Comparison of ENCODE assay signal across 24 mouse cellular contexts in genomic region chr10:96499274-96499673, GRCm38 (mm10).
DNase-seq lines count a peak whose midpoint lies in the region; ATAC-seq and TF ChIP-seq lines count a peak whose summit lies in the region.
"Had no signal": no experiment of that assay in that cellular context is flagged by ENCODE, and none has a peak within 500 bp of the region (broad histone marks: within the 10 kb centered on the region; RNA-seq: fewer than 3 reads in every experiment).

No protein-coding gene starts in this region.

- 87% methylated on average over 2 of the region's 2 CpGs for WGBS in heart, embryonic 10.5 days
- WGBS in lung, embryonic 16.5 days: 52% methylated on average over 2 of the region's 2 CpGs
- WGBS in stomach, postnatal 0 days: 60% methylated on average over 2 of the region's 2 CpGs

- TF ChIP-seq CTCF in stomach, postnatal 0 days (IDR thresholded peaks at IDR 0.05; ENCODE audit: low read depth): no peak

- H3K27me3 ChIP-seq in heart, embryonic 10.5 days (ENCODE audit: insufficient read depth, poor library complexity, severe bottlenecking): no peaks in the 10 kb centered on the region
- no peaks in the 10 kb centered on the region for H3K27me3 ChIP-seq in lung, embryonic 16.5 days (ENCODE audit: control insufficient read depth, insufficient read depth, low read depth, low read length)
- H3K27me3 ChIP-seq in stomach, postnatal 0 days (ENCODE audit: control insufficient read depth, insufficient read depth, low read length): no peaks in the 10 kb centered on the region
- H3K27me3 ChIP-seq: forebrain, embryonic 13.5 days; heart, embryonic 12.5 days; heart, embryonic 15.5 days; hindbrain, embryonic 13.5 days had no signal

- H3K9ac ChIP-seq in lung, embryonic 16.5 days (ENCODE audit: low read length): no peak overlapping the region
- no peak overlapping the region for H3K9ac ChIP-seq in stomach, postnatal 0 days (ENCODE audit: low read length)
- H3K9ac ChIP-seq: forebrain, embryonic 13.5 days; heart, embryonic 12.5 days; heart, embryonic 15.5 days; hindbrain, embryonic 13.5 days had no signal

- H3K9me3 ChIP-seq in heart, embryonic 10.5 days: no peaks in the 10 kb centered on the region
- no peaks in the 10 kb centered on the region for H3K9me3 ChIP-seq in lung, embryonic 16.5 days (ENCODE audit: control insufficient read depth, low read length)
- H3K9me3 ChIP-seq in stomach, postnatal 0 days (ENCODE audit: control insufficient read depth, low read length): no peaks in the 10 kb centered on the region
- H3K9me3 ChIP-seq: forebrain, embryonic 10.5 days; forebrain, embryonic 13.5 days; heart, embryonic 12.5 days; heart, embryonic 15.5 days; hindbrain, embryonic 10.5 days; hindbrain, embryonic 13.5 days had no signal

- H3K4me3 ChIP-seq in heart, embryonic 10.5 days: no peak overlapping the region
- no peak overlapping the region for H3K4me3 ChIP-seq in lung, embryonic 16.5 days (ENCODE audit: low read length)
- H3K4me3 ChIP-seq in stomach, postnatal 0 days (ENCODE audit: low read depth, low read length): no peak overlapping the region
- H3K4me3 ChIP-seq: forebrain, embryonic 10.5 days; forebrain, embryonic 13.5 days; heart, embryonic 12.5 days; heart, embryonic 15.5 days; hindbrain, embryonic 10.5 days; hindbrain, embryonic 13.5 days had no signal

- no peak overlapping the region for H3K4me2 ChIP-seq in lung, embryonic 16.5 days (ENCODE audit: low read depth, low read length)
- no peak overlapping the region for H3K4me2 ChIP-seq in stomach, postnatal 0 days (replicated peaks; ENCODE audit: low read depth)
- H3K4me2 ChIP-seq: forebrain, embryonic 13.5 days; heart, embryonic 12.5 days; heart, embryonic 15.5 days; hindbrain, embryonic 13.5 days had no signal

- no peak overlapping the region for H3K27ac ChIP-seq in heart, embryonic 10.5 days
- H3K27ac ChIP-seq in lung, embryonic 16.5 days (ENCODE audit: low read length): no peak overlapping the region
- no peak overlapping the region for H3K27ac ChIP-seq in stomach, postnatal 0 days (replicated peaks)
- H3K27ac ChIP-seq: forebrain, embryonic 10.5 days; forebrain, embryonic 13.5 days; heart, embryonic 15.5 days; hindbrain, embryonic 10.5 days; hindbrain, embryonic 13.5 days had no signal

- peak; percentile 93 for ATAC-seq in lung, embryonic 16.5 days (ENCODE audit: low read depth)
- ATAC-seq in stomach, postnatal 0 days (ENCODE audit: low FRiP score, low TSS enrichment): no peak
- ATAC-seq: activated CD4-positive, CD25-positive, alpha-beta regulatory T cell, adult 4 months; forebrain, embryonic 13.5 days; forebrain, embryonic 16.5 days; hindbrain, embryonic 16.5 days had no signal

- peak; percentile 76 for DNase-seq in heart, adult 11 months
- no peak for DNase-seq in heart, embryonic 10.5 days (ENCODE audit: low spot score)
- DNase-seq in lung, postnatal 4 days: no peak
- peak; percentile 25 for DNase-seq in stomach, postnatal 0 days (ENCODE audit: low spot score)
- no peak for DNase-seq in urinary bladder, postnatal 25 days (ENCODE audit: low spot score)
- DNase-seq: adrenal gland, adult 8-10 months; adrenal gland, postnatal 25 days; cerebellum, adult 18-20 months; cerebellum, adult 9-10 months; cerebellum, postnatal 14 days; gastrocnemius, postnatal 10 days; gastrocnemius, postnatal 36 days; heart, postnatal 10 days; heart, postnatal 36 days had no signal

- no peaks in the 10 kb centered on the region for H3K36me3 ChIP-seq in heart, embryonic 10.5 days
- H3K36me3 ChIP-seq in lung, embryonic 16.5 days (ENCODE audit: control insufficient read depth, insufficient read depth, low read length): no peaks in the 10 kb centered on the region
- no peaks in the 10 kb centered on the region for H3K36me3 ChIP-seq in stomach, postnatal 0 days (ENCODE audit: control insufficient read depth, insufficient read depth, low read length)
- H3K36me3 ChIP-seq: forebrain, embryonic 10.5 days; heart, embryonic 12.5 days; heart, embryonic 15.5 days; hindbrain, embryonic 10.5 days; hindbrain, embryonic 13.5 days had no signal

- no peak for TF ChIP-seq EP300 in stomach, postnatal 0 days (optimal IDR thresholded peaks at IDR 0.05)

- H3K4me1 ChIP-seq in heart, embryonic 10.5 days: no peaks in the 10 kb centered on the region
- peaks cover 4% of the 10 kb centered on the region; the same call in 1 of the 2 replicates for H3K4me1 ChIP-seq in lung, embryonic 16.5 days (replicated peaks; ENCODE audit: control insufficient read depth, insufficient read depth, low read length)
- H3K4me1 ChIP-seq in stomach, postnatal 0 days (replicated peaks; ENCODE audit: control insufficient read depth, insufficient read depth): no peaks in the 10 kb centered on the region
- H3K4me1 ChIP-seq: forebrain, embryonic 13.5 days; heart, embryonic 12.5 days; heart, embryonic 15.5 days; hindbrain, embryonic 13.5 days had no signal

Comparison
In these comparisons a context has a peak if more than half of its experiments do, and no peak if none do; other contexts are left out.
1. DNase-seq: peak in heart, adult 11 months (single experiment) and stomach, postnatal 0 days (single experiment); none in heart, embryonic 10.5 days (single experiment), lung, postnatal 4 days (0 of 2) and urinary bladder, postnatal 25 days (single experiment).